Mouse (Mus musculus) brain, adult 10 weeks (tissue): Measurements from ENCODE around the gene Rabgap1. TPM values are rescaled to one million over a fixed set of nuclear protein-coding genes. Genes with fewer than 3 reads are reported as not detected.

Experiments
- polyA plus RNA-seq: library from polyadenylated mRNA; stranded (reverse); fragments of 350-450 nt; fragmentation: Illumina TruSeq; extraction: RNeasy Lipid Tissue Mini Kit (QIAGEN cat#74804); gene quantifications from one replicate; pipeline ENCODE4 v1.2.3, GENCODE M21; 2015; ENCODE audit warnings: low read depth, low replicate concordance

Rabgap1 gene
- polyA plus RNA-seq: 45.6 TPM

DNA sequence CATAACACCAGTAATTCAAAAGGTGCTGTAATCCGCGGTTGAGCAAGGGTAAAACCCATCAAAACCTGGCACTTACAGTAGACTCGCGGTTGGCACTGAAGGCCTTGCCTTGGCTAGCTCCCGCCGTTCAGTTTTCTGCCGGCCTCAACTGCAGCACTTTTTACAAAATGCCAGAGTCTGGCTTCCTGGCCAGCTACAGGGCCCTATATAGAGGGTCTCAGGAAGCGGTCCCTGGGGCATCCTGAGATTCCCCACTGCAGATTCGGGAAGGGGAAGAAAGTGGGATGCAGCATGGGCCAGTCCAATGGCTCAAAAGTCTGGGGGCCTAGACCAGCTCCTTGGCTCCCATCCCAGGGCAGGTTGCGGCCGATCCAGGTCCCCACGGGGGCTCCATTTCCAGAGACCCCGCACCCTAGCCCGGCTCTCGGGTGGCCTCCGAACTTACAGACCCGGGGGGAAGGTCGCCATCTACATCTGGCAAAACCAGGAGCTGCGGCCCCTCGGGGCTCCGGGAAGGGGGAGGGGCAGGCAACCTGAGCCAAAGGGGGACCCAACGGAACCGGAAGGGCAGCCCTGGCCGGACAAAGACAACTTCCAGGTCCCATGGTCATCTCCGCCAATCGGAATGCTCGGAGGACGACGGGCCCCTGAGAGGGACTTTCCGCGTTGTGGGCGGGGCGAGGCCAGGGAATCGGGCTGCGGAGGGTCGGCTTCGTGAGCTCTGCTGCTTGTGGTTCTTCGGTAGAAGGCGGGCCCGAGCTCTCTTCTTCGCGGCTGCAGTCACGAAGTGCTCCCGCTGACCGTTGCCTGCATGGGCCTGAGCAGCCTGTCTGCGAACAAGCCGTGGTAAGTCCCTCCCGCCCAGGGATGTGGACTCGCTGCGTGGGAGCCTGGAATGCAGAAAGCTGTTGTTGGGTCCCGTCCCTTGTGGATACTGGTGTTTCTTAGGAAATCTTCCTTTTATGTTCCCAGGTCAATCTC is at the start of gene Rabgap1, which contains the start of the genes Zbtb26 and Zbtb6:
TSS of gene Rabgap1 (plus strand) at position 669 of the 981 bp plus-strand sequence.
TSS of gene Zbtb26 (minus strand) at position 525 of the 981 bp plus-strand sequence.
TSS of gene Zbtb6 (minus strand) at position 561 of the 981 bp plus-strand sequence.

DNA sequence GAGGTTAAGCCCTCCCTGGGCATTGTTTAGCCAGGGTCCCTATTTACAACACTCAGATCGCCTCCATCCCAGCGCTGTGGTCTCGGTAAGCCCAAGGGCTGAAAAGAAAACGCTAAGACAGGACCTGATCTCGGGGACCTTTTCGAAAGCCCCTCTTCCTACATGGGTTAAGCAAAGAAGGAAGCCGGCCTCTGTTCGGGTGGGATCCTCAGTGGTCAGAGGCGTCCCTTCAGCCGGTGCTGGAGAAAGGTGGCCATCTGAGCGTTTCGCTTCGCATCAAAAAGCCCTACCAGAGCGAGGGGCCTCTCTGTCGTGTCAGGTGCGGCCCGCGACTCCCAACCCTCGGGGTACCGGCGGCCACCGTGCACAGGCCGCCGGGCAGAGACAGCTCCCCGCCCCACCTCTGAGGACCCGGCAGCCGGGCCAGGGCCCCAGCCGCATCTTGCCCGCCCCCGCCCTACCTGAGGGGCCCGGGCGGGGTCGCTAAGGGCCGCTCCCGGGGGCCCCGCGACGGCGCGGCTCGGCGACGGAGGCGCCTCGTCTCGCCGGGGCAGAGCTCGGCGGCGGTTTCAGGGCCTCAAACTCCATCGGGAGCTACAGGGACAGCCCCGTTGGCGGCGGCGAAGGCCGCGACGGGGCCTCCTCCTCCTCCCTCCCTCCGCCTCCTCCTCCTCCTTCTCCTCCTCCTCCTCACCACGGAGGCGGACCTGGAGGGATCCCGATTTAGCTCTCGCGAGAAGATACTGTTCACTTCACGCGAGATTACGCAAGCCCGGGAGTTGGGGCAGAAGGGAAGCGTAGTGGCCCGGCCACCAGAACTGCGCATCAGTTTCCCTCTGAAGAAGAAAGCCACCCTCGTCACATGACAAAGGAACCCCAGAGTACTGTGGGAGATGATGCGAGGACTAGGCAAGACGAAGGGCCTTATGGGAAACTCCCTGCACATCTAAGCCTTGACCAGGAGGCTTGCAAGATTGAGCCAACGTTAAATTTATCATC is 20.5 kb upstream of the Rabgap1 start, which contains the start of gene Rc3h2:
TSS of gene Rc3h2 (minus strand) at position 598 of the 999 bp plus-strand sequence.

DNA sequence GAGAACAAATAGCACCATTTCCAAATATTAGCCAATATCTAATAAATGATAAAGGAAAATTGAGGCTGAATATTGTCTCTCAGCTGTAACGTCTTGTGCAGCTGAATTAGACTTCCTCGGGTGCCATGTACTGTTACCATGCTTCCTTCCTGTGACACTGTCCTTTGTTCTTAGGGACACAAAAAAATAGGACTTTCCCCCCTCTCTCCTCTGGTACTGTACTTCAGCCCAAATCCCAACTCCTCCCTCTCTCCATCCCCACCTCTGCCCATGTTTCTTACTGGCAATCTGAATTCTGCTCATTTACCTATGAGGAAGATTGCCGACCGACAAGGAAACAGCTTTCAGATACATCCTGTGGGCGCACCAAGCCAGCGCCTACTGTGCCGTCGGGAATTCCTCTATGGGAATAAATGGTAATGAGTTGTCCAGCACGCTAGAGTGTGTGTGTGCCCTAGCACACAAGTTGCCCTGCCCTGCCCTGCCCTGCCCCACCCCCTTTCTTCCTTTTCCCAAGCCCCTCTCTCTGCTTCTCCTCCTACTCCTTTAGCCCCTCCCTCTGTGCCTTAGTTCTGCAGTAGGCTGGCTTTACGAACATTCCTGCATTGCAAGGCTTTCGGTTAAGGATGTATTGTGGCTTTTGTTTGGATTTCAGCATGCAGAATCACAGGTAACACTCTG is 73.1 kb downstream of the Rabgap1 start, which contains the start of gene Gpr21:
TSS of gene Gpr21 (plus strand) at position 303 of the 681 bp plus-strand sequence.

Other genes with a start within 250 kb of the Rabgap1 start
- not detected for gene Olfr366, start 231.7 kb upstream of the Rabgap1 start, polyA plus RNA-seq
- not detected for gene Olfr368, start 116.8 kb upstream of the Rabgap1 start, polyA plus RNA-seq
- gene Pdcl, start 83.9 kb upstream of the Rabgap1 start, polyA plus RNA-seq: 30.4 TPM
- gene Rc3h2, start 20.4 kb upstream of the Rabgap1 start, polyA plus RNA-seq: 21.8 TPM
- gene Zbtb26, start 144 bp upstream of the Rabgap1 start, polyA plus RNA-seq: 9.5 TPM
- gene Zbtb6, start 108 bp upstream of the Rabgap1 start, polyA plus RNA-seq: 11.6 TPM
- 2.9 TPM for gene Gpr21, start 73.1 kb downstream of the Rabgap1 start, polyA plus RNA-seq